8 mouse cellular contexts compared by ENCODE assay signal in genomic region chr19:31663437-31664158, GRCm38 (mm10).
DNase-seq lines count a peak whose midpoint lies in the region; ATAC-seq and TF ChIP-seq lines count a peak whose summit lies in the region.

No protein-coding gene starts in this region.

- DNase-seq in ES-CJ7 (ENCODE audit: low read depth, low spot score) = peak; percentile 30
- DNase-seq in hindbrain, postnatal 0 days (ENCODE audit: low spot score) = peak; percentile 46
- peak; percentile 44 for DNase-seq in liver, embryonic 11.5 days (ENCODE audit: low spot score)
- DNase-seq in retina, embryonic 14.5 days (ENCODE audit: low spot score) = peak; percentile 73
- no peak for DNase-seq in B cell, adult 2 months

- no peak for TF ChIP-seq CTCF in embryonic fibroblast, embryonic 13.5 days (IDR thresholded peaks at IDR 0.05; ENCODE audit: borderline replicate concordance, insufficient read depth, low read length)
- no peak for TF ChIP-seq CTCF in hindbrain, postnatal 0 days (IDR thresholded peaks at IDR 0.05; ENCODE audit: low read depth)

- 3% methylated on average over 39 of the region's 39 CpGs for WGBS in hindbrain, postnatal 0 days
- 14% methylated on average over 36 of the region's 39 CpGs for WGBS in liver, embryonic 11.5 days

- H3K27ac ChIP-seq in embryonic fibroblast, embryonic 13.5 days (ENCODE audit: insufficient read depth, low read length) = no peak overlapping the region
- H3K27ac ChIP-seq in hindbrain, postnatal 0 days = peak overlapping the region; percentile 74
- H3K27ac ChIP-seq in liver, embryonic 11.5 days (ENCODE audit: low read depth, low read length) = no peak overlapping the region

- peak overlapping the region; percentile 94 for H3K4me2 ChIP-seq in hindbrain, postnatal 0 days (ENCODE audit: low read depth, low read length)
- peak overlapping the region; percentile 91 for H3K4me2 ChIP-seq in liver, embryonic 11.5 days

- no peaks in the 10 kb centered on the region for H3K9me3 ChIP-seq in erythroblast, embryonic 14.5 days (ENCODE audit: control insufficient read depth, low read length)
- H3K9me3 ChIP-seq in hindbrain, postnatal 0 days (ENCODE audit: low read length) = no peaks in the 10 kb centered on the region
- H3K9me3 ChIP-seq in liver, embryonic 11.5 days (ENCODE audit: control insufficient read depth, low read length) = no peaks in the 10 kb centered on the region

- peaks cover 27% of the 10 kb centered on the region for H3K27me3 ChIP-seq in erythroblast, embryonic 14.5 days (ENCODE audit: control insufficient read depth)
- no peaks in the 10 kb centered on the region for H3K27me3 ChIP-seq in hindbrain, postnatal 0 days (ENCODE audit: insufficient read depth, low read length)
- peaks cover 24% of the 10 kb centered on the region for H3K27me3 ChIP-seq in liver, embryonic 11.5 days (replicated peaks; ENCODE audit: control insufficient read depth, insufficient read depth, low read length)

- no peaks in the 10 kb centered on the region for H3K4me1 ChIP-seq in erythroblast, embryonic 14.5 days (ENCODE audit: control insufficient read depth)
- no peaks in the 10 kb centered on the region for H3K4me1 ChIP-seq in embryonic fibroblast, embryonic 13.5 days (ENCODE audit: control insufficient read depth, insufficient read depth, low read length)
- peaks cover 17% of the 10 kb centered on the region for H3K4me1 ChIP-seq in hindbrain, postnatal 0 days (ENCODE audit: insufficient read depth, low read length)
- H3K4me1 ChIP-seq in liver, embryonic 11.5 days (replicated peaks; ENCODE audit: control insufficient read depth, insufficient read depth, low read length) = peaks cover 5% of the 10 kb centered on the region

- ATAC-seq in erythroblast, adult 5-6 weeks (replicated peaks; ENCODE audit: low FRiP score, poor library complexity, severe bottlenecking) = no peak
- peak; percentile 81 for ATAC-seq in hindbrain, postnatal 0 days
- ATAC-seq in liver, embryonic 11.5 days (replicated peaks; ENCODE audit: low FRiP score) = no peak

- H3K9ac ChIP-seq in hindbrain, postnatal 0 days (replicated peaks; ENCODE audit: low read length) = peak overlapping the region; percentile 66
- peak overlapping the region; percentile 17; the same call in 1 of the 2 replicates for H3K9ac ChIP-seq in liver, embryonic 11.5 days (ENCODE audit: low read depth, low read length)

- no peaks in the 10 kb centered on the region for H3K36me3 ChIP-seq in erythroblast, embryonic 14.5 days (ENCODE audit: control insufficient read depth)
- H3K36me3 ChIP-seq in hindbrain, postnatal 0 days (ENCODE audit: insufficient read depth, low read length) = no peaks in the 10 kb centered on the region
- H3K36me3 ChIP-seq in liver, embryonic 11.5 days (ENCODE audit: control insufficient read depth, insufficient read depth, low read length) = no peaks in the 10 kb centered on the region

- TF ChIP-seq POLR2A in embryonic fibroblast, embryonic 13.5 days (IDR thresholded peaks at IDR 0.05; ENCODE audit: low read depth, low read length) = no peak

- peak overlapping the region; percentile 22 for H3K4me3 ChIP-seq in erythroblast, embryonic 14.5 days (replicated peaks)
- peak overlapping the region; percentile 63 for H3K4me3 ChIP-seq in embryonic fibroblast, embryonic 13.5 days (ENCODE audit: insufficient read depth, low read length)
- peak overlapping the region; percentile 72 for H3K4me3 ChIP-seq in hindbrain, postnatal 0 days (ENCODE audit: low read length)
- peak overlapping the region; percentile 57 for H3K4me3 ChIP-seq in liver, embryonic 11.5 days (ENCODE audit: low read depth, low read length)

Comparison
In these comparisons a context has a peak if more than half of its experiments do, and no peak if none do; other contexts are left out.
1. H3K4me3 ChIP-seq: peak in every context shown above with its lines; median percentile 72 in hindbrain, postnatal 0 days; 63 in embryonic fibroblast, embryonic 13.5 days; 57 in liver, embryonic 11.5 days; 22 in erythroblast, embryonic 14.5 days.
2. DNase-seq: peak in ES-CJ7 (single experiment), hindbrain, postnatal 0 days (single experiment), liver, embryonic 11.5 days (single experiment) and retina, embryonic 14.5 days (single experiment); none in B cell, adult 2 months (0 of 2).